Mouse (Mus musculus) bone marrow macrophage, adult 2 months (primary cell): ENCODE data around the gene Tff3. TPM values are rescaled to one million over a fixed set of nuclear protein-coding genes. Genes with fewer than 3 reads are reported as not detected.

Source experiments
- H3K27ac ChIP-seq: 2 replicates; pipeline ENCODE4 v1.5.1; 2012; ENCODE audit warnings: low read depth, low read length; ENCODE audit not compliant: insufficient read depth
- H3K4me1 ChIP-seq: 2 replicates; pipeline ENCODE4 v1.6.1; 2012; ENCODE audit warnings: low read length; ENCODE audit not compliant: control insufficient read depth, insufficient read depth
- H3K4me3 ChIP-seq: 2 replicates; pipeline ENCODE4 v1.5.1; 2012; ENCODE audit warnings: mild to moderate bottlenecking, low read length, moderate library complexity; ENCODE audit not compliant: insufficient read depth
- CTCF ChIP-seq: IDR thresholded peaks from 2 replicates; pipeline ENCODE4 v1.5.1; 2012; ENCODE audit warnings: low read depth, mild to moderate bottlenecking, low read length, moderate library complexity
- POLR2A ChIP-seq: IDR thresholded peaks from 2 replicates; pipeline ENCODE4 v1.6.1; 2012; ENCODE audit warnings: mild to moderate bottlenecking, low read depth, low read length, borderline replicate concordance
- polyA plus RNA-seq: library from polyadenylated mRNA; stranded (reverse); fragments of >200 nt; gene quantifications from 2 replicates; pipeline ENCODE4 v1.2.4, GENCODE M21; 2012; ENCODE audit not compliant: missing spikeins, insufficient read depth, insufficient read length

Gene Tff3
- polyA plus RNA-seq, 1 experiment: not detected

DNA sequence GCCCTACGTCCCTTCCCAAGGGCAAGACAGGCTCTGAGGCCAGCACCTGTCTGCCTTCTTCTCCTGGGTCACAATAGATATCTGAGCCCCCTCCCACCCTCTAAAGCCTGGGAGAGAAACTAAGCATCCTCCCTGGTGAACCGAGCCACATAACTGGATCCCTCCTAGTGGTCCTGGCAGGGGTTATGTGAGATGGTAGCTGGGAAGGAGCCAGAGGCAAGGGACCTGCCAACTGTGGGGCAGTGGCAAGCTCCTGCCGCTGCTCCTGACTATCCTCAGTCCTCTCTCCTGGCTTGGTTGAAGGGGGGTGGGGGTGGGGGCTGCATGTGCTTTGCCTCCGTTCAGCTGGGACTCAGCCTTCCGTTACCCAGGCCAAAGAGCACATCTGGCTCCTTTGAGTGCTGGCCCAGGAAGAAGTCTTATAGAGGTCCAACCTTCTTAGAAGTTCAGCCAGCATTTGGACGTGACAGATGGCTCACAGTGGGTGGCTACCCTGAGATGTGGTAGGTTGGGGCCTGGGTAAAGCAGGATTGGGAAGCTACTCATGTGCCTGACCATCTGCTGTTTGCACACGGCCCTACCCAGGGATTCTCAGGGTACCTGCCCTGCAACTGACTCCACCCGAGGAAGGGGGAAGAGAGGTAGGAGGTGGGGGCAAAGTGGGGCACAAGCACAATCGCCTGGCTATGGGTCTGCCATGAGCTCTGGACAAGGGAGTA lies 3.7 kb downstream of the Tff3 start:
- Histone ChIP-seq H3K4me3 (no peak overlapping the region), H3K4me1 (no peaks in the 10 kb centered on the region), H3K27ac (no peak overlapping the region)
- TF ChIP-seq CTCF: no peak

- no peaks in the 10 kb centered on the region for H3K4me1 ChIP-seq
- H3K4me3 ChIP-seq: no peak overlapping the region
- H3K27ac ChIP-seq: no peak overlapping the region
- TF ChIP-seq POLR2A (no peak), CTCF (peak; percentile 97)
These were observed 7.5 kb downstream of the Tff3 start for GRCm38 (mm10) chr17:31121975-31122374.

DNA sequence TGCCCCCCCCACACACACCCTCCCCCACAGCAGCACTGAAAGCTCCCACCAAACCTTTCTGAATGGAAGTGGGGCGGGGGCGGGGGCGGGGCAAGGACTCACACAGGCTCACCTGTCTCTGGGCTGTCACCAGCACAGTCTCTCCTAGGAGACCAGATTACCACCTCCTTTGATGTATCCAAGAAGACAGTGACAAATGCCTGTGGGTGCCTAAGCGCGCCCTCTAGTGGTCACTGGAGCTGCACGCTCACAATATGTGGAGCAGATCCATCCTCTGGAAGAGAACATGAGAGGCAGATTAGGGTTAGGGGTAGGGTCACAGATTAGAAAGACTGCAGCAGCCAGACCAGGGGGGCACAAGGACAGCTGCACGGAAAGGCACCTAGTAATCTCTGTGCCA lies 10.0 kb downstream of the Tff3 start:
- Histone ChIP-seq H3K27ac (no peak overlapping the region), H3K4me1 (no peaks in the 10 kb centered on the region), H3K4me3 (no peak overlapping the region)
- TF ChIP-seq CTCF: peak; percentile 86
- no peak for TF ChIP-seq POLR2A

DNA sequence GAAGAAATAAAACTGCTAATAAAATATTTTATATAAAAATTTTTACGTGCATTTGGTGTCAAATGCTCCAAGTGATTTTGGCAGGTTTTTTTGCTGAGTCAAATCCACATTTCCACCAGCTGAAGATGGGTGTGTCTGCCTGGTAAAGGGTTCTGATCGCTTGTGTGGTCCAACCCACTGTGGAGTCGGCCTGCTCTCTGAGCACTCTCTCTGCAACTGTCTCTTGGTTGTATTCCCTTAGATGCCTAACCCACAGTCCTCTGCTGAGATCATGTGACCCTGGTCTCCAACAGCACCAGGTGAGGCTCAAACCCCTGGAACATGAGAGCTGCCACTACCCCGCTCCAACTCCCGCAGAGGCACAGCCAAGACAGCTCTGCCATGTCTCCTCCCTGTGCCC lies 11.5 kb downstream of the Tff3 start:
- TF ChIP-seq CTCF (no peak), POLR2A (no peak)
- Histone ChIP-seq H3K4me3 (no peak overlapping the region), H3K27ac (no peak overlapping the region), H3K4me1 (no peaks in the 10 kb centered on the region)

DNA sequence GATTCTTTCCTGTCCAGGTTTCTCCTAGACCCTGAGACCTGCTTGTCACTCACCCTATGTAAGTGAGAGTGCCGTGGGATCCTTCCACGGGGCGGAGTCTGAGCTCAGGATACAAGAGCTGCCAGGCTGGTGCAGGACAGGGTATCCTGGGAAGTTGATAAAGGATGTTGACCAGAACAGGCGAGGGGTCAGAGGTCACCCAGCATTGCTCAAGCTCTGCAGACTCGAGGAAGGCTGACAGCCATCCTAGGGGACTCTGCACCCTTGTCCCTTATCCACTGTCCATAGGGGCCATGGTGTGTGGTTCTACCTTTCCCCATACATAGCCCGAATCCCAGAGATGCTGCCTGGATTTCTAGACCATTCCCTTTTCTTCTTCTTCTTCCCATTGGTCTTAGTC lies 13.4 kb downstream of the Tff3 start:
- Histone ChIP-seq H3K4me1 (no peaks in the 10 kb centered on the region), H3K4me3 (no peak overlapping the region), H3K27ac (no peak overlapping the region)
- TF ChIP-seq POLR2A (no peak), CTCF (no peak)

- Histone ChIP-seq H3K4me1 (peaks cover 6% of the 10 kb centered on the region), H3K4me3 (no peak overlapping the region), H3K27ac (no peak overlapping the region)
- TF ChIP-seq CTCF (no peak), POLR2A (no peak)
These were observed 16.1 kb downstream of the Tff3 start for GRCm38 (mm10) chr17:31113191-31113856.

DNA sequence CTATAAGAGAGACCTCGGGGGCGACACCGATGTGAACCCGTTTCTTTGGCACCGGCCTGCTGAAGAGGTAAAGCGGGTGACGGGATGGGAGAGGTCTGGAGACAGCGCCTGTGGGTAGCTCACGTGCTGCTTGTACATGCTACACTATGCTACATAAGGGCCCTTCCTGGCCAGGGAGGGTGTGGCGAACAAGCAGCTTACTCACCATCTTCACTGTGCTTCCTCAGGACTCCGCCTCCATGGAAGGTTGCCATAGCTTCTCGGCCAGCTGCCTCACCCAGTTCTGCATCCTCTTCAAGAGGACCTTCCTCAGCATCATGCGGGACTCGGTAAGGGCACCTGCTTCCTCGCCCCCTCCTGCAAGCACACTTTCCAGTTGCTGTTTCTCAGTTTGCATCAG lies 21.1 kb downstream of the Tff3 start:
- H3K4me3 ChIP-seq: no peak overlapping the region
- H3K27ac ChIP-seq: no peak overlapping the region
- H3K4me1 ChIP-seq: peaks cover 6% of the 10 kb centered on the region
- TF ChIP-seq CTCF (no peak), POLR2A (no peak)

DNA sequence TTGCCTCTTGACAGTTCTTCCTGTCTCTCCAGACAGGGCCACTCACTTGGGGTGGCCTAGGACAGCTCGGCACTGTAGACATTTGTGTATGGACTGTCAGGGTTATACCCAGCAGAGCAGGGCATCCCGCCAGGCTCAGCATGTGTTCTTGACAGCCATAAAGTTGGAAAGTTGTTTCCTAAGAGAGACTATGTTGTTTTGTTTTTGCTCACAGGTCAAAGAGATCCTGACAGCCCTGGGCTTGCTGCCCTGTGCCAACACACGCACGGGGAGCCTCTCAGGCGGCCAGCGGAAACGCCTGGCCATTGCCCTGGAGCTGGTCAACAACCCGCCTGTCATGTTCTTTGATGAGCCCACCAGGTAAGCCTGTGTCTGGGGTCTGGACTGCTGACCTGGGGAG lies 25.6 kb downstream of the Tff3 start:
- Histone ChIP-seq H3K4me1 (peaks cover 3% of the 10 kb centered on the region; the same call in 1 of the 2 replicates), H3K27ac (no peak overlapping the region), H3K4me3 (no peak overlapping the region)
- TF ChIP-seq CTCF (no peak), POLR2A (no peak)

DNA sequence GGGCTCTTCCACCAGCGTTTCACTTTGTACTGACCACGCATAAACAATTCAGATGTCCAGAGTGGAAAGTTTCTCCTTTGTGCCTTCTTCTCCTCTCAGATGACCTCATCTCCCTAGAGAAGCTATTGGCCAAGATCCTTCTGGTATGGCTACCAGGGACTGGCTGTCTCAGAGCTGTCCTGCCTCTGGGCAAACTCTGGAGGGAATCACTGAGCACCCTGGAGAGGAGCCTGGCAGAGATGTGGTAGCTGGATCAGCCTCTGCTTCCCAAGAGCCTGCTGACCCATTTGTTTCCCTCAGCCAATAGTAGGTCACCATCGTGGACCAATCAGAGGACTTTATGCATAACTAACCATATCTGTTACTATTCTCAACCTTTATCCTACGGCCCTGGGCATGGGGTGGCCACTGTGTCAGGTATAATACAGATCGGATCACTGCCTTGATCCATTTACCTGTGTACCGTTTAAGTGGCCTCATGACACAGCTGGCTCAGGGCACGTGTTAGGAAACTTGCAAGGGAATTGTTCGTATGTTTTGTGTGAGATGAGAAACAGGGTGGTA lies 26.4 kb downstream of the Tff3 start:
- Histone ChIP-seq H3K27ac (no peak overlapping the region), H3K4me1 (peaks cover 6% of the 10 kb centered on the region), H3K4me3 (no peak overlapping the region)
- TF ChIP-seq POLR2A (no peak), CTCF (no peak)

DNA sequence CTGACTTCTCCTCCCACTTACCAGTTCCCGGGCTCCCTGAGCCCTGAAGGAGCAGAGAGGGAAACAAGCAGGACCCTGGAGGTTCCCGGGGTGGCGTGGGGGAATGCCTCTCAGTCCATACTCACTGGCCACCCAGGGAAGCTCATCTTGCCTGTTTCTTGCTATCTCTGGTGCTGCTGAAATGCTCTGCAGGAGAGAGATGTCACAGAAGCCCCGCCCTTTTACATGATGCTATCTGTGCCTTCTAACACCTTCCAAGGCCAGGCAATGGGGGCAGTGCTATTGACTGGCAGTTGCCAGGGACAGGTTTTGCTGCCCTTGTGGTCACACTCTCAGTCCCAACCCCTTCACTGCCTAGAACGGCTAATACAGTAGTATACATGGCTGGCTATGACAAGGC lies 30.7 kb downstream of the Tff3 start:
- Histone ChIP-seq H3K4me1 (peaks cover 11% of the 10 kb centered on the region), H3K4me3 (no peak overlapping the region), H3K27ac (no peak overlapping the region)
- TF ChIP-seq POLR2A (no peak), CTCF (no peak)
